Mouse (Mus musculus) thymus, adult 2 months (tissue): ENCODE measurements at regions not wholly inside any gene's neighbourhood (a gene's known extent, or its start where the extent isn't known, plus 50 kb on each side); places are given as distances from the start of the nearest gene placed in this dataset.

Source experiments
- CTCF ChIP-seq: fragments of 200-500 bp; IDR thresholded peaks from 2 replicates; pipeline ENCODE4 v1.5.1; 2012; ENCODE audit warnings: mild to moderate bottlenecking, control low read depth, low read length, moderate library complexity, borderline replicate concordance; ENCODE audit not compliant: control insufficient read depth, poor library complexity, insufficient read depth; ENCODE audit errors: extremely low read depth
- POLR2A ChIP-seq: fragments of 200-500 bp; IDR thresholded peaks from 2 replicates; pipeline ENCODE4 v1.6.1; 2012; ENCODE audit warnings: mild to moderate bottlenecking, low read length, control low read depth, moderate library complexity; ENCODE audit not compliant: control insufficient read depth, poor library complexity, insufficient read depth; ENCODE audit errors: extremely low read depth

DNA sequence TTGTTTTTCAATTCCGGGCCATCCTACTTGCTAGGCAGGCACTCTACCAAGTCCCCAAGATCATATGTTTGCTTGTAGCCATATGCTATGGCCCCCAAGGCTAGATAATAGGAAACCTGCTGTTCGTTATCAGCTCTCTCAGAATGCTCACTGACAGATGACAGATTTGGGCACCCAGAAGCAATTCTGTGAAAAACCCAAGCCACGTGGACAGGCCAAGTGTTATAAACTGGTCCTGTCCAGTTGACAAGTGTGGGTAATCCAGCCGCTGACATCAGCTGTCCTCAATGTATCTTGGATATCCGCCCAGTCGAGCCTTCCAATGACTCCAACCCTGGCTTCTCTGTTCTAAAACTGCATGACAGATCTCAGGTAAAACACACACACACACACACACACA lies 92.0 kb upstream of the Ces5a start:
- TF ChIP-seq CTCF = no peak
- no peak for TF ChIP-seq POLR2A
